Mouse (Mus musculus): Measurements from ENCODE around the gene Tln2.

DNA sequence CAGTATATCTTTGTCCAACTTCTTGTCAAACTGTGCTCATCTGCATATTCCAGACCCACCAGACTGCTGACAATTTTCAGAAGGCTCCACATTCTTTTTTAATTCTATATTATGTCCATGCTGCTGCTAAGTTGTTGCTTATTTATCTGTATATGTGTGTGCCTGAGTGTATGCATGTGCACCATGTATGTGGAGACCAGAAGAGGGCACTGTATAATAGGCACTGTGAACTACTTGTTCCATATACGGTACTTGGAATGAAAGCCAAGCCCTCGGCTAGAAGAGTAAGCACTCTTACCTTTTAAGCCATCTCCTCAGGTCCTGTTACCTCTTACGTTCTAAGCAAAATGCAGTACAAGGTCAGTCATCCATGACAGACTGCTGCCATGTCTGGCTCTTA lies 274.0 kb downstream of the Tln2 start:
- TF ChIP-seq CTCF (IDR thresholded peaks at IDR 0.05; ENCODE audit: extremely low read depth, insufficient read depth, insufficient read length, insufficient replicate concordance), result no peak
- no peak for TF ChIP-seq POLR2A (IDR thresholded peaks at IDR 0.05; ENCODE audit: low read depth, low read length)

Data from spleen, adult 2 months (tissue).